Mouse (Mus musculus) layer of hippocampus, adult 2 months (tissue): ENCODE data around the gene Abr. TPM values are rescaled to one million over a fixed set of nuclear protein-coding genes. Genes with fewer than 3 reads are reported as not detected.

Experiments
- DNase-seq, 2 experiments: peaks; one replicate each; pipeline ENCODE4 v3.0.0; 2022; ENCODE audit warnings: low spot score in 2 of 2
- H3K27ac ChIP-seq: fragments of 200-600 bp; 2 replicates; pipeline ENCODE4 v1.8.1; 2022
- H3K4me3 ChIP-seq: fragments of 200-600 bp; 2 replicates; pipeline ENCODE4 v1.8.1; 2022; ENCODE audit warnings: mild to moderate bottlenecking
- CTCF ChIP-seq: fragments of 200-600 bp; conservative IDR thresholded peaks from 2 replicates; pipeline ENCODE4 v1.8.1; 2022; ENCODE audit warnings: antibody characterized with exemption, mild to moderate bottlenecking, moderate library complexity
- long read RNA-seq, 2 experiments: library from polyadenylated mRNA; stranded (forward); transcript quantifications; one replicate each; pipeline ENCODE4 v2.0.0; 2021; ENCODE audit warnings: borderline mapping rate in 2 of 2
- total RNA-seq, 2 experiments: library from RNA; stranded (reverse); gene quantifications; 2 replicates each; pipeline ENCODE4 v1.2.3; 2021

The Abr gene
- 100 to 1,000 TPM; 528 to 537 TPM for total RNA-seq
- long read RNA-seq, experiment 1, full-length matches to known transcripts = 256 of 412 reads
- long read RNA-seq, experiment 1, partial matches to known transcripts = 42 of 412 reads
- long read RNA-seq, experiment 1, other reads (novel, unspliced or antisense) = 114 of 412 reads
- long read RNA-seq, experiment 2, full-length matches to known transcripts = 378 of 618 reads
- long read RNA-seq, experiment 2, partial matches to known transcripts = 80 of 618 reads
- long read RNA-seq, experiment 2, other reads (novel, unspliced or antisense) = 160 of 618 reads

- peak in 1 of 2 experiments; percentile 11 for DNase-seq
- TF ChIP-seq CTCF = peak; percentile 51
- peak within 1 kb of the TSS; percentile 64 for H3K4me3 ChIP-seq
- H3K27ac ChIP-seq = no peak within 1 kb of the TSS
Observed at GRCm38 (mm10) chr11:76622152-76622565, at the start of gene Abr. Abr (minus strand) TSS chr11:76622314.

DNA sequence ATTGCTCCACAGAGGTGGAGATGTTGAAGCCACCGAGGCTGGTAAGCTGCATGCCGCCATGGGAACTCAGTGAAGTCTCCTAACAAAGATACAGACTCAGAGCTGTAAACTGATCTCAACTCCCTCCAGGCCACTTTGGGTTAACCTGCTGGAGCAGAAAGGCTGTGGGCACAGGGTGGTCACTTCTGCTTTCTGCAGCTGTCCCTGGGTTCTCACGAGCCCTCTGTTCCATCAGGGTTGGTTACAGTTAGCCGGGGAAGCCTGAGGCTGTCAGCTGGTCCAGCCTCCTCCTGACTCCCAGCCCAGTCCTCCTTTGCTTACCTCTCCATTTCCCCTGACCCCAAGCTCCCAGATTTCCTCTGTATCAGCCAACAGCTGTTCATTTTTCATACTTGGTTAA is 45.7 kb upstream of the Abr start:
- H3K27ac ChIP-seq = no peak overlapping the region
- no peak for DNase-seq
- TF ChIP-seq CTCF = no peak
- H3K4me3 ChIP-seq = no peak overlapping the region

DNA sequence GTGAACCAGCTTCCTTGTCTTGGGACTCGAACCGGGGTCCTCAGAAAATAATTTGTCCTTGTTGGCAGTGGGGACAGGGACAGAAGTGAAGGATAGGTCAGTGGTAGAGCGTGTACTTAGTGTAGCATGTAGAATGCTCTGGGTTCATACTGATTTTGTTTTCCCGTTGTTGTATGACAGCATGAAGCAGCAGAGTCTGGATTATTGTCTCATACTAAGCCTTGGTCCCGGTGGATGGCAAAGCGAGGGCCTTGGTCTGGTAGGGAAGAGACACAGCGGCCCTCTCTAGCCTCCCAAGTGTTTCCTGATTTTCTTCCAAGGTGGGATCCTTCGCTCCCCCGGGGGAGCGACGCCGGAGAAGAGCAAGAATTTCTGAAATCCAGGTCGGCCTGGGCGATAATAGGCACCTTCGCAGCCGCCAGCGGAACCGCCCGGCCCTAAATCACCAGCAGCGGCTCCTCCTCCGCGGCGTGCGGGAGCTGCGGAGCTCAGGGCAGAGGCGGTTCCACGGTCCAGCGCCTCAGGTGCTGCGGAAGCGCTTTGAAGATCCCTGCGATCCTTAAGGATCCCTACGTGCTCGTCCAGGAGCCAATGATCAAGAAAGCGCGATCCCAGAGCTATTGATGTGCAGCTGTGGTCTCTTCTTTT is 44.0 kb upstream of the Abr start:
- H3K27ac ChIP-seq = peak overlapping the region; percentile 74; the same call in 1 of the 2 replicates
- peak overlapping the region; percentile 49 for H3K4me3 ChIP-seq
- no peak for TF ChIP-seq CTCF
- no peak for DNase-seq

DNA sequence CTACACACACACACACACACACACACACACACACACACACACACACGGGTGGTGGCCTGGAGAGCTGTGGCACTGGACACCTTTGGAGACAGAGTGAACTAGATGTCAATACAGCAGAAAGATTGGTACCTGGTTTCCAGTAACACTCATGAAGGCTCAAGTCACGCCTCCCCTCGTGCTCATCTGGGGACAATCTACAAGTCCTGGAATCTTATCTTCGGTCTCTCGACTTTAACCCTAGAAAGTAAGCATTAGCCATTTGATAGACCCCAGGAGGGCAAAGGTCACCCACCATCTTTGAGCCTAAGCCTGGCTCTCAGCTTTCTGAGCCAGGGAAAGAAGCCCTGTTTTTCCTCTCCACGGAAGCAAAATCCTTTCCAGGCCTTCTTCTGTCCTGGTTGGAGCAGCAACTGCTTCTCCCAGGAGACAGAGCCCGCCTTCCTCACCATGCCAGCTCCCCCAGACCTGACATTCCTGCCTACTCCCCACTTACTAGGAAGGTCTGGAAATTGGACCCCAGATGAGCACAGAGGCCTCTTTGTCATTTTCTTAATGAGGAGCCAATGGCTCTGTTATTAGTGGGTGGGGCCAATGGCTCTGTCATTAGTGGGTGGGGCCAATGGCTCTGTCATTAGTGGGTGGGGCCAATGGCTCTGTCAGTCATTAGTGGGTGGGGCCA is 39.8 kb upstream of the Abr start:
- H3K27ac ChIP-seq = no peak overlapping the region
- DNase-seq = no peak
- TF ChIP-seq CTCF = no peak
- H3K4me3 ChIP-seq = no peak overlapping the region

DNA sequence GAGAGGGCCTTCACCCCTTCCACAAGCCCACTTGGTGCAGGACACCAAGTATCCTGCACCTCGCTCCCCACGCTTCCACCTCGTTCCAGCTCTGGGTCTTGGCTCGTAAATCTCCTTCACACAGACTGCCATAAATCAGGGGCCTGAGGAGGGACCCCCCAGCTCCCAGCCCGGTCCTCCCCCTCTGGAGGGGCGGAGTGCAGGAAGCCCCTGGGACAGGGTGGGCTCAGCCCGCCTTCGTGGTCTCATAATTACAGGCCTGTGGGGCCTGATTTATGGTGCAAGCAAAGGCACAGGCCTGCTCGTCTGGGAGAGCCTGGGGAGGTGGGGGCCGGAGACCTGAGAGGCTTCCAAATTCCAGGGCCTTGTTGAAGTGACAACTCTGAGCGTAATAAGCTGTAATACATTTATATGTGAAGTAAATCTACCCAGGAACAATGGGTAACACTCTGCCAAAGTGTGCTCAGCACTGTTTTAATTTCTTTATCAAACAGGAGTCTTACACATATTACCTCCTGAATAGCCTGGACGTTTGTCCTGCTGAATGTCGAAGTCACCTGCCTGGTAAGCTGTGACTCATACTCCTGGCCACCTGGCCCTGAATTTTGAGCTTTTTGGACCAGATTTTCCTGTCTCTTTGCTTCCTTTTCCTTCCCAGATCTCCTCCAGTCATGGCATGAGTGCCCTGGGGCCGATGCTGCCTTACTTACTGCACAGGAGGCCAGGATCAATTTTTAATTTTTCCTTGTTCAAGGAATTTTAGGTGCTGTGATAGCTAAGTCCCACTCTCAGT is 37.2 kb upstream of the Abr start:
- no peak for TF ChIP-seq CTCF
- Histone ChIP-seq H3K4me3 (no peak overlapping the region), H3K27ac (no peak overlapping the region)
- no peak for DNase-seq

- no peak for DNase-seq
- Histone ChIP-seq H3K27ac (no peak overlapping the region), H3K4me3 (no peak overlapping the region)
- no peak for TF ChIP-seq CTCF
Observed at GRCm38 (mm10) chr11:76657450-76657970, 35.4 kb upstream of the Abr start.

DNA sequence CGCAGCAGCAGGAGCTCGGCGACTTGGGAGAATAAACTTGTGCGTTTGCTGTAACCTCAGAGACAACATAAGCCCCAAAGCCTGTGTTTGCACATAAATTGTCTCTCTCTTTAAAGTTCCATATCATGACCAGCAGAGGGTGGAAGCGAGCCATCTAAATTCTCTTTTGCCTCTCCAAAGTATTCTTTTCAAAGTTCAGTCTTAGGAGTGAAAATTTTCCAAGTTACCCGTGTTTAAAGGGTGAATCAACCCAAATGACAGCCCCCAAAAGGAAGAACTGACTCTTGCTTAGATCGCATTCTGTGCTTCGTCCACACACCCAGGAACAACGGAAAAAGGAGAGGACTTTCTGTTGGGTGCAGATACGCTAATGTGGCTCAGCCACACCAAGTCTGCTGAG is 33.0 kb upstream of the Abr start:
- peak; percentile 86 for TF ChIP-seq CTCF
- Histone ChIP-seq H3K4me3 (no peak overlapping the region), H3K27ac (no peak overlapping the region)
- DNase-seq = peak; percentile 42 to 66

DNA sequence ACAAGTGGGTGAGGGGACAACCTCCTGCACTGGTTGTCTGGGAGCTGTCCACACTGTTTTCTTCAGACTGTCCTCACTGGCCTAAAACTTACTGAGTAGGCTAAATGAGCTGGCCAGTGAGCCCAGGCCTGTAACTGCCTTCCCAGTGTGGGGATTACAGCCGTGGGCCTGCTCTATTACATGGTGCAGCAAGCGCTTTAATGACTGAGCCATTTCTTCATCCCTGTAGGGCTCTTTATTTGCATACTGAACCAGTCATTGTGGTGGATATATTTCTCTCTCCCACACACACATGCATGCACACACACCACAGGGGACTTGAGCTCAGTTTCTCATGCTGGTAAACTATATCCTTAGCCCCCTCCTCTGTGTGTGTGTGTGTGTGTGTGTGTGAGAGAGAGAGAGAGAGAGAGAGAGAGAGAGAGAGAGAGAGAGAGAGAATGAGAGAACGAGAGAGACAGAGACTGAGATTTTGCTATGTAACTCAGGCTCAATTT is 30.8 kb upstream of the Abr start:
- TF ChIP-seq CTCF = no peak
- DNase-seq = no peak
- no peak overlapping the region for H3K27ac ChIP-seq
- no peak overlapping the region for H3K4me3 ChIP-seq

- no peak overlapping the region for H3K4me3 ChIP-seq
- DNase-seq = peak in 1 of 2 experiments; percentile 43
- H3K27ac ChIP-seq = peak overlapping the region; percentile 47; the same call in 1 of the 2 replicates
- TF ChIP-seq CTCF = no peak
Observed at GRCm38 (mm10) chr11:76650862-76651560, 28.9 kb upstream of the Abr start.

GRCm38 (mm10) chr11:76647500-76647899 is 25.4 kb upstream of the Abr start:
- peak; percentile 93 for TF ChIP-seq CTCF
- DNase-seq = peak; percentile 79 to 81
- Histone ChIP-seq H3K4me3 (peak overlapping the region; percentile 47), H3K27ac (peak overlapping the region; percentile 89)

DNA sequence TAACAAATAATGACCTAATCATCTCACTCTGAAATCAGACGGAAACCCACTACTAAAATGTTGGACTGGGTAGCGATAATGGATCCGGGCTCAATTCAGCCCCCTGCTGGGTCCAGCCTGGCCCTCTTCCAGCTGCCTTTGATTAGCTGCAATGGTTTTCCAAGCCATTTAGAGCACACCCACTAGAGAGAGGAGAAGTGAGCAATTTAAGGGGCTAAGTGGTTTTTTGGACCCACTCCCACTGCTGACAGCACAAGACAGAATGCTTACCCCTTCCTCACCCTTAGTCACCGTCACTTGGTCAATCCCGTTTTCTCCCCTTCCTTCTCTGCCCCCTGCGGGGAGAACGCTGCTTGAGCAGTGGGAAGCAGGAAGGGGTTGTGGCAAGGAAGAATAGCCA is 24.9 kb upstream of the Abr start:
- Histone ChIP-seq H3K4me3 (peak overlapping the region; percentile 47), H3K27ac (peak overlapping the region; percentile 89)
- TF ChIP-seq CTCF = no peak
- DNase-seq = peak in 1 of 2 experiments; percentile 19

GRCm38 (mm10) chr11:76645955-76646354 is 23.8 kb upstream of the Abr start:
- peak; percentile 92 to 97 for DNase-seq
- peak; percentile 98 for TF ChIP-seq CTCF
- H3K27ac ChIP-seq = peak overlapping the region; percentile 89
- H3K4me3 ChIP-seq = peak overlapping the region; percentile 56
